Mouse (Mus musculus): ENCODE results near the gene Uba6. TPM values are rescaled to one million over a fixed set of nuclear protein-coding genes. Genes with fewer than 3 reads are reported as not detected.

The Uba6 gene
- polyA plus RNA-seq (2014; fragmentation: Illumina TruSeq; extraction: RNeasy Lipid Tissue Mini Kit (QIAGEN cat#74804)), result 93.8 TPM

DNA sequence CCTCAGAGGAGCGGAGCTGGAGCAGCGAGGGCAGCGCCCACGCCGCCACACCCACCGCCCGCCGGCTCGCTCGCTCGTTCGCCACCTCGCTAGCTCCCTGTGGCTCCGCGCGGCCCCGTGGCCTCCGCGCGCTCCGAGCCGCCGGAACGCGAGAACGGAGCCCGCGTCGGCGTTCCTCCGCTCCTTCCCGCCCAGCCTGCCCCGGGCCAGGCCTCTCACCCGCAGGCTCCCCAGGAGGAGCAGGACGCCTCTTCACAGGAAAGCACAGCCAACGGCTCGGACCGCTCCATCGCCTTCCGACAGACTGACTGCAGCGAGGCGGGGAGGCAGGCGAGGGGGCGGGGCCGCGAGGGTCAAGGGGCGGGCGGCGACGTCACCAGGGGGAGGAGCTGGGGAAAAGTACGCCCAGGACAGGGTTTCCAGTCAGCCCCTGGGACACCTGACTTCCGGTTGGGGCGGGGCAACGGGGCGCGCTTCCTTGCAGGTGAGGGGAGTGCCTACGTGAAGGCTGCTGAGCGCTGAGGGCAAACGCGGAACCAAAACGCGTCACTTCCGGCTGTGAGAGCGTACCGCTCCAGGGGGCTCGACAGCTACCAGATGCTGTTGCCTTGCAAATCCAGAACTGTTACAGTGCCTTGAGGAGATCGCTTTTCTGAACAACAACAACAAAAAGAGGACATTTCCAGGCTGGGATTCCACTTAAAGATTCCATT, at the start of gene Uba6:
Gene Uba6 (minus strand): TSS at position 355 of the 713 bp plus-strand sequence.

DNA sequence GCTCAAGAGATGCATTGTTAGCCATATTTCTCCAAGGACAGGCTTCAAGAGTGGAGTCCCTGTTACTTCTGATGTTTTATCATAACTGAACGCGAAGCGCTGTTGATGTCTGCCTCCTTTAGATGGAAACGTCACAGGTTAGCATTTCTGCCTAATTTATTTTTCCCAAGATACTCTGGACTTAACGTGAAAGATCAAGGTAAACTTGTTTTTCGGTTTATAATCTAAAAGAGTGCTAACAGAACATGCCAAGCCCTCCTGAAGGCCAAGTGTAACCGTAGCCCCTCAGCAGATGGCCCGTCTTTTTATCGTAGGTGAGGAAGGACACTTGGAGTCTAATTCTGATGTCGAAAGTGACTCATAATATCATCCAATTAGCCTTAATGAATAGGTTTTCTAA, 25.2 kb upstream of the Uba6 start, which contains the start of gene Gnrhr:
Gene Gnrhr (minus strand): TSS at position 101 of the 400 bp plus-strand sequence.

DNA sequence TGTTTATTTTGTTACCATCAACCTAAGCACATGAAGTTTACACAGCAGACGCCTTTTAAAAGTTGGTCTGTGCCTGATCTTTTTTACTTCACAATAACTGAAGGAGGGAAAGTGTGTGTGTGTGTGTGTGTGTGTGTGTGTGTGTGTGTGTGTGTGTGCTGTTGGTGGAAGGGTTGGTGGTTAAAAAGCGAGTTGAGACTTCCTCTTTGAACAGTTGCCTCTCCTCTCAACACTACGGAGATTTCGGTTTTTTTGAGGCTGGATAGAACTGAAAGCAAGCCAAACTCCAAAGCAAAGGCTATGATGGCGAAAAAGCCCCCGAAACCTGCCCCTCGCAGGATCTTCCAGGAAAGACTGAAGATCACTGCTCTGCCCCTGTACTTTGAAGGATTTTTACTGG, 101.1 kb downstream of the Uba6 start, which contains the start of gene Stap1:
Gene Stap1 (plus strand): TSS at position 209 of the 400 bp plus-strand sequence.

DNA sequence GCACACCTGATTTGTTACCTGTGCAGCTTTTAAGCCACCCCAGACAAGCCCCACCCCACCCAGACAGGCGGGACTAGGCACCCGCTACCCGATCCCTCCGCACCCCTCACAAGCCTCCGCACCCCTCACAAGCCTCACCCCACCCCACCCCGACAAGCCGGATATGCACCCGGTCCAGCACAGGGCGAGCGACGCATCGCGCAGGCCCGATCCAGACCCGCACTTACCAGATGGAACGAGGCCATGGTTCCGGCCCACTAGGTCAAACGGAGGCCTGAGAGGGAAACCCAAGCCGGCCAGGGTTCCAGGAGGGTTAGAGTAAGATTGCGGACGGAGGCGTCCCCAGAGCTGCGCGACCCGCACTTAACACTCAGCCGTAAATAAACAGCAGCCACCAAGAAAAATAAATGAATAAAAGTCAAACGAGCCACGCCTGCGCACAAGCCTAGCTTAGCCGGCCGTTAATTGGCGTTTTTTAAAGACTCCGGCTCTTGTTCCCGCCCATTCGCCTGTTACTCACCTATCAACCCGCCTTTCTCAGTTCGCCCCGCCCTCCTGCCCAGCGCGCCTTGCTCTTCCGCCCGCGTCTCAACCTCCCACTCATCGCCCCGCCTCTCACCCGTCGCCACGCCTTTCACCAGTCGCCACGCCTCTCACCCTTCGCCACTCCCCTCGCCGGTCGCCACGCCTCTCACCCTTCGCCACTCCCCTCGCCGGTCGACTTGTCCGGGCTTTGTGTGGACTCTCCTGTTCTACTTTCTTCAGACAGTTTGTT, 107.3 kb downstream of the Uba6 start, which contains the start of gene Cenpc1:
Gene Cenpc1 (minus strand): TSS at position 483 of the 775 bp plus-strand sequence.

Other genes starting within 250 kb of the Uba6 start
- gene Cenpc1, start 107.2 kb downstream of the Uba6 start, polyA plus RNA-seq (2014; fragmentation: Illumina TruSeq; extraction: RNeasy Lipid Tissue Mini Kit (QIAGEN cat#74804)), result 52.9 TPM
- 3.6 TPM for gene Stap1, start 101.1 kb downstream of the Uba6 start, polyA plus RNA-seq (2014; fragmentation: Illumina TruSeq; extraction: RNeasy Lipid Tissue Mini Kit (QIAGEN cat#74804))
- gene Gnrhr, start 25.1 kb upstream of the Uba6 start, polyA plus RNA-seq (2014; fragmentation: Illumina TruSeq; extraction: RNeasy Lipid Tissue Mini Kit (QIAGEN cat#74804)), result 2.3 TPM
- gene Tmprss11c, start 116.5 kb upstream of the Uba6 start, polyA plus RNA-seq (2014; fragmentation: Illumina TruSeq; extraction: RNeasy Lipid Tissue Mini Kit (QIAGEN cat#74804)), result not detected
- not detected for gene Tmprss11d, start 200.6 kb upstream of the Uba6 start, polyA plus RNA-seq (2014; fragmentation: Illumina TruSeq; extraction: RNeasy Lipid Tissue Mini Kit (QIAGEN cat#74804))